Mouse (Mus musculus): ENCODE data around the gene Olfr308. TPM values are rescaled to one million over a fixed set of nuclear protein-coding genes. Genes with fewer than 3 reads are reported as not detected.
"Not testable (repeated sequence)": the region's sequence is repeated elsewhere in the genome, so short reads cannot be mapped to it uniquely, and the experiment has no call there.

The Olfr308 gene
- polyA plus RNA-seq (2015; fragmentation: Nextera tagmentation; extraction: Ambion mirVana) = not detected in 2 replicates

GRCm38 (mm10) chr7:86325530-86325929 is at the start of gene Olfr308:
Gene Olfr308, minus strand, starts transcription at chr7:86325630.
- H3K27me3 ChIP-seq = no peaks in the 10 kb centered on the region
- no peak for ATAC-seq (ENCODE audit: low read depth)

GRCm38 (mm10) chr7:86366828-86367227 is 41.4 kb upstream of the Olfr308 start, which contains the start of gene Olfr305:
Gene Olfr305, minus strand, starts transcription at chr7:86366928.
- Histone ChIP-seq H3K27me3 (no peaks in the 10 kb centered on the region), H3K36me3 (no peaks in the 10 kb centered on the region)

More at GRCm38 (mm10) chr7:86325530-86325929, at the start of gene Olfr308:
- H3K4me3 ChIP-seq (replicated peaks) = no peak within 1 kb of the TSS
- no peaks in the 10 kb centered on the region for H3K36me3 ChIP-seq
- H3K9ac ChIP-seq = no peak within 1 kb of the TSS
- no peaks in the 10 kb centered on the region for H3K9me3 ChIP-seq (replicated peaks)
- no peak within 1 kb of the TSS for H3K27ac ChIP-seq
- no peak within 1 kb of the TSS for H3K4me2 ChIP-seq
- H3K4me1 ChIP-seq (replicated peaks) = no peaks in the 10 kb centered on the region
- no peak for DNase-seq

GRCm38 (mm10) chr7:86346296-86346695 is 20.9 kb upstream of the Olfr308 start:
- not testable (repeated sequence) for H3K27ac ChIP-seq; H3K27me3 ChIP-seq; ATAC-seq (ENCODE audit: low read depth); H3K4me1 ChIP-seq (replicated peaks); DNase-seq; H3K9me3 ChIP-seq (replicated peaks); H3K9ac ChIP-seq; H3K4me3 ChIP-seq (replicated peaks); H3K4me2 ChIP-seq; H3K36me3 ChIP-seq
- 75% methylated on average over 9 of the region's 9 CpGs for WGBS (ENCODE audit: insufficient replicate concordance)

More at GRCm38 (mm10) chr7:86366828-86367227, 41.4 kb upstream of the Olfr308 start, which contains the start of gene Olfr305:
- WGBS (ENCODE audit: insufficient replicate concordance) = 44% methylated on average over 1 of the region's 1 CpGs
- H3K4me1 ChIP-seq (replicated peaks) = no peaks in the 10 kb centered on the region
- H3K27ac ChIP-seq = no peak within 1 kb of the TSS
- no peak within 1 kb of the TSS for H3K4me2 ChIP-seq
- no peak for DNase-seq
- H3K9ac ChIP-seq = no peak within 1 kb of the TSS
- no peaks in the 10 kb centered on the region for H3K9me3 ChIP-seq (replicated peaks)
- no peak within 1 kb of the TSS for H3K4me3 ChIP-seq (replicated peaks)
- no peak for ATAC-seq (ENCODE audit: low read depth)

- no peak for DNase-seq
- no peak overlapping the region for H3K4me2 ChIP-seq
- H3K4me1 ChIP-seq (replicated peaks) = no peaks in the 10 kb centered on the region
- H3K36me3 ChIP-seq = no peaks in the 10 kb centered on the region
- H3K9ac ChIP-seq = no peak overlapping the region
- no peak overlapping the region for H3K27ac ChIP-seq
- 47% methylated on average over 3 of the region's 3 CpGs for WGBS (ENCODE audit: insufficient replicate concordance)
- no peak for ATAC-seq (ENCODE audit: low read depth)
- no peaks in the 10 kb centered on the region for H3K27me3 ChIP-seq
- H3K4me3 ChIP-seq (replicated peaks) = no peak overlapping the region
- no peaks in the 10 kb centered on the region for H3K9me3 ChIP-seq (replicated peaks)
Observed at GRCm38 (mm10) chr7:86344253-86344652, 18.8 kb upstream of the Olfr308 start.

GRCm38 (mm10) chr7:86342881-86343565 is 17.6 kb upstream of the Olfr308 start:
- DNase-seq = no peak
- no peaks in the 10 kb centered on the region for H3K9me3 ChIP-seq (replicated peaks)
- H3K4me2 ChIP-seq = no peak overlapping the region
- H3K4me1 ChIP-seq (replicated peaks) = no peaks in the 10 kb centered on the region
- no peak overlapping the region for H3K27ac ChIP-seq
- H3K9ac ChIP-seq = no peak overlapping the region
- 63% methylated on average over 14 of the region's 14 CpGs for WGBS (ENCODE audit: insufficient replicate concordance)
- no peaks in the 10 kb centered on the region for H3K27me3 ChIP-seq
- ATAC-seq (ENCODE audit: low read depth) = no peak
- H3K36me3 ChIP-seq = no peaks in the 10 kb centered on the region
- no peak overlapping the region for H3K4me3 ChIP-seq (replicated peaks)

- H3K4me1 ChIP-seq (replicated peaks) = no peaks in the 10 kb centered on the region
- H3K9me3 ChIP-seq (replicated peaks) = no peaks in the 10 kb centered on the region
- ATAC-seq (ENCODE audit: low read depth) = no peak
- no peak within 1 kb of the TSS for H3K9ac ChIP-seq
- 52% methylated on average over 1 of the region's 1 CpGs for WGBS (ENCODE audit: insufficient replicate concordance)
- DNase-seq = no peak
- no peaks in the 10 kb centered on the region for H3K27me3 ChIP-seq
- no peaks in the 10 kb centered on the region for H3K36me3 ChIP-seq
- H3K27ac ChIP-seq = no peak within 1 kb of the TSS
- no peak within 1 kb of the TSS for H3K4me3 ChIP-seq (replicated peaks)
- H3K4me2 ChIP-seq = no peak within 1 kb of the TSS
Observed at GRCm38 (mm10) chr7:86337486-86337885, 12.1 kb upstream of the Olfr308 start, which contains the start of gene Olfr307. Gene Olfr307, minus strand, starts transcription at chr7:86337586.

GRCm38 (mm10) chr7:86321323-86321722 is 4.1 kb downstream of the Olfr308 start:
- H3K4me1 ChIP-seq (replicated peaks) = no peaks in the 10 kb centered on the region
- no peaks in the 10 kb centered on the region for H3K9me3 ChIP-seq (replicated peaks)
- no peaks in the 10 kb centered on the region for H3K36me3 ChIP-seq
- H3K27me3 ChIP-seq = no peaks in the 10 kb centered on the region
- DNase-seq = no peak
- H3K4me3 ChIP-seq (replicated peaks) = no peak overlapping the region
- no peak for ATAC-seq (ENCODE audit: low read depth)
- no peak overlapping the region for H3K4me2 ChIP-seq
- WGBS (ENCODE audit: insufficient replicate concordance) = 66% methylated on average over 2 of the region's 2 CpGs
- H3K27ac ChIP-seq = no peak overlapping the region
- no peak overlapping the region for H3K9ac ChIP-seq

- WGBS (ENCODE audit: insufficient replicate concordance) = 54% methylated on average over 2 of the region's 2 CpGs
- ATAC-seq (ENCODE audit: low read depth) = no peak
Observed at GRCm38 (mm10) chr7:86313608-86314007, 11.8 kb downstream of the Olfr308 start, which contains the start of gene Olfr309. Gene Olfr309, minus strand, starts transcription at chr7:86313708.

GRCm38 (mm10) chr7:86277072-86277471 is 48.4 kb downstream of the Olfr308 start, which contains the start of gene Olfr310:
Gene Olfr310, minus strand, starts transcription at chr7:86277172.
- Histone ChIP-seq H3K9ac (no peak within 1 kb of the TSS), H3K4me3 (replicated peaks) (no peak within 1 kb of the TSS), H3K27ac (no peak within 1 kb of the TSS), H3K4me1 (replicated peaks) (no peaks in the 10 kb centered on the region), H3K9me3 (replicated peaks) (no peaks in the 10 kb centered on the region), H3K27me3 (no peaks in the 10 kb centered on the region), H3K36me3 (no peaks in the 10 kb centered on the region), H3K4me2 (no peak within 1 kb of the TSS)
- DNase-seq (no peak), ATAC-seq (ENCODE audit: low read depth) (no peak)
- WGBS (ENCODE audit: insufficient replicate concordance) = 50% methylated on average over 1 of the region's 1 CpGs

More at GRCm38 (mm10) chr7:86313608-86314007, 11.8 kb downstream of the Olfr308 start, which contains the start of gene Olfr309:
- Histone ChIP-seq H3K4me2 (no peak within 1 kb of the TSS), H3K27ac (no peak within 1 kb of the TSS), H3K36me3 (no peaks in the 10 kb centered on the region), H3K4me1 (replicated peaks) (no peaks in the 10 kb centered on the region), H3K9ac (no peak within 1 kb of the TSS), H3K4me3 (replicated peaks) (no peak within 1 kb of the TSS), H3K27me3 (no peaks in the 10 kb centered on the region), H3K9me3 (replicated peaks) (no peaks in the 10 kb centered on the region)
- DNase-seq = no peak

Small RNAs within 50 kb of the gene (microRNA-seq; reads per million reads assigned to microRNA genes)
- not detected for gene Gm23192

Other genes starting within 250 kb of the Olfr308 start
- gene Vmn2r75, start 153.9 kb downstream of the Olfr308 start, polyA plus RNA-seq (2015; fragmentation: Nextera tagmentation; extraction: Ambion mirVana) = not detected in 2 replicates
- gene Vmn2r76, start 79.3 kb downstream of the Olfr308 start, polyA plus RNA-seq (2015; fragmentation: Nextera tagmentation; extraction: Ambion mirVana) = not detected in 2 replicates
- gene Olfr310, start 48.5 kb downstream of the Olfr308 start, polyA plus RNA-seq (2015; fragmentation: Nextera tagmentation; extraction: Ambion mirVana) = not detected in 2 replicates
- gene Olfr309, start 11.9 kb downstream of the Olfr308 start, polyA plus RNA-seq (2015; fragmentation: Nextera tagmentation; extraction: Ambion mirVana) = not detected in 2 replicates
- not detected in 2 replicates for gene Olfr307, start 12.0 kb upstream of the Olfr308 start, polyA plus RNA-seq (2015; fragmentation: Nextera tagmentation; extraction: Ambion mirVana)
- gene Olfr305, start 41.3 kb upstream of the Olfr308 start, polyA plus RNA-seq (2015; fragmentation: Nextera tagmentation; extraction: Ambion mirVana) = not detected in 2 replicates
- gene Olfr304, start 61.0 kb upstream of the Olfr308 start, polyA plus RNA-seq (2015; fragmentation: Nextera tagmentation; extraction: Ambion mirVana) = not detected in 2 replicates
- gene Olfr303, start 72.2 kb upstream of the Olfr308 start, polyA plus RNA-seq (2015; fragmentation: Nextera tagmentation; extraction: Ambion mirVana) = not detected in 2 replicates
- not detected in 2 replicates for gene Olfr301, start 78.2 kb upstream of the Olfr308 start, polyA plus RNA-seq (2015; fragmentation: Nextera tagmentation; extraction: Ambion mirVana)
- not detected in 2 replicates for gene Olfr299, start 134.3 kb upstream of the Olfr308 start, polyA plus RNA-seq (2015; fragmentation: Nextera tagmentation; extraction: Ambion mirVana)
- gene Olfr298, start 166.9 kb upstream of the Olfr308 start, polyA plus RNA-seq (2015; fragmentation: Nextera tagmentation; extraction: Ambion mirVana) = not detected in 2 replicates
- not detected in 2 replicates for gene Olfr297, start 194.3 kb upstream of the Olfr308 start, polyA plus RNA-seq (2015; fragmentation: Nextera tagmentation; extraction: Ambion mirVana)

All from liver, embryonic 13.5 days (tissue).